Mouse (Mus musculus) ovary, postnatal 14 days (tissue): Measurements from ENCODE around the gene Olfr1014.
A peak's percentile ranks its signal among the peaks of the same experiment; 100 is the strongest.

Experiments
- DNase-seq: peaks from one replicate; pipeline ENCODE4 v3.0.0; 2022; ENCODE audit warnings: low spot score

Olfr1014 gene

DNA sequence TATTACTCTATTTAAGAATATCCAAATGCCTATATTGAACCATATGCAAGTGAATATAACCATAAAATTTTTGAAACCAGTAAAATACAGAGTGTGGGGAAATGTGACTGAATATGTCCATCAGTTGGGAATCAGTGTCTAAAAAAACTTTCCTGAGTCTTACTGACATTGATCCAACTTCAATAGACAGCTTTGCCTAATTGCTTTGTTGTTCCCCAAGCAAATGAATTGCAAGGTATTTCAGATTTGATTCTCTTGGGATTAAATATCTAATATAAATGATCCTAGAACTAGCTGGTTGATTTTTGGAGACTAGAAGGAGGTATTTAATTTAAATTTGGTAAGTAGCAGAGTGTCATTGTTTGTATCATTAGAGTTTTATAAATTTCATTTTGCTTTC, at the start of gene Olfr1014:
Gene Olfr1014 (plus strand): TSS at position 301 of the 400 bp plus-strand sequence.
- no peak for DNase-seq

DNA sequence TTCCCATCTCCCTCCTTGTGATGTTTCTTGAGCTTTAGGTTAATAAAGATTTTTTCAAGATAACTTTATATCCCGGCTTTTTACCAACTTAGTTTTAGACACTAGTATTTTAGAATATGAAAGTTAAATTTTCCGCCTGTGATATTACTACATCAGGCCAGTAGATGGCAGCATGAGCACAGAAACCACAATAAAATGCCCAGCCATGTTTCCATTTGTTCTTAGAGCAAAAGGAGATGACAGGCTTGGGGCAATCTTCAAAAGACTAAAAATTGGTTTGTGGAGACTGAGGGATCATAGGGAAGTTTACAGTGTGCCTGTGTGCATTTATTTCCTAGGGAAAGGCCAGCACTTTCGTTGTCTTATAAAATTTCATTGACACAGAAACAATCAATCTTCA, 46.7 kb upstream of the Olfr1014 start:
- peak; percentile 20 for DNase-seq

DNA sequence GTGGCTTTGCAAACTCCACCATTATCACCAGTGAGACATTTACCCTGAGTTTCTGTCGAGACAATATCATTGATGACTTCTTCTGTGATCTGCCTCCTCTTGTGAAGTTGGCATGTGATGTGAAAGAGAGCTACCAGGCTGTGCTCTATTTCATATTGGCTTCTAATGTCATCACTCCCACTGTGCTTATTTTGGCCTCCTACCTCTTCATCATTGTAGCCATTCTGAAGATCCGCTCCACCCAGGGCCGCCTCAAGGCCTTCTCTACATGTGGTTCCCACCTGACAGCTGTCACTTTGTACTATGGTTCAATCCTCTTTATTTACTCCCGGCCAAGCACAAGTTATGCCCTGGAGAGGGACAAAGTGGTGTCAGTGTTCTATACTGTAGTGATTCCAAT, 18.7 kb upstream of the Olfr1014 start:
- DNase-seq, result no peak

DNA sequence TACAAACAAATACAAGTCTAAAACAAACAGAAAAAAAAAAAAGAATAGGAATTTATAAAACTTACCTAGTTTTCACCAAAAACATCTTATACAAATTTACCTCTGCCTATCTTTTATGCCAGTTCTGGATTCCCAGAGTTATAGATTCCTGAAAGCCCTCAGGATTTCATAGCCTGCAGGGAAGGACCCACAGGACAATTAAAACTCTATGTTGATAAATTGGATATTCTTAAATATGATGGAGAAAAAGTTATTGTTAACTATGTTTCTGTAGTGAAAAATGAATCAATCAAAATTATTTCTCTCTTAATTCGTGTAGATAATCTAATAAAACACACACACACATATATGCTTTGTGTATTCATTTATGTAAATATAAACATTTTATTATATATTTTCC, 9.8 kb upstream of the Olfr1014 start, which contains the start of gene Olfr1012:
Gene Olfr1012 (minus strand): TSS at position 101 of the 400 bp plus-strand sequence.
- DNase-seq, result no peak

DNA sequence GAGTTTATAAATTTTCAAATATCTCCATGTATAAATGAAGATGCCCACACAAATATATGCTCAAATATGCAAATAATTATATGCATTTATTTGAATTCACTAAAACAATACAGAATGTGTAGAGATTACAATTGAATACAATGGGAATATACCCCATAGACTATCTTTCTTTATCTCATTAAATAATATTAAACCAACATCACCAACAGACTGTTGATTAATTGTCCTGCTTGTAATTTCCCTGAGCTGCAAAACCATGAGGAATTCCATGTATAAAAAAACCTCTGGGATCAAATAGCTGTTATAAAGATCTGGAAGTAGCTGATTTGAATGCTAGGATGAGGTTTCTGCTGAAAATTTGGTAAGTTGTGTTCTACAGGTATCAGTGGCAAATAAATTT, 5.7 kb upstream of the Olfr1014 start, which contains the start of gene Olfr1013:
Gene Olfr1013 (plus strand): TSS at position 301 of the 400 bp plus-strand sequence.
- no peak for DNase-seq

DNA sequence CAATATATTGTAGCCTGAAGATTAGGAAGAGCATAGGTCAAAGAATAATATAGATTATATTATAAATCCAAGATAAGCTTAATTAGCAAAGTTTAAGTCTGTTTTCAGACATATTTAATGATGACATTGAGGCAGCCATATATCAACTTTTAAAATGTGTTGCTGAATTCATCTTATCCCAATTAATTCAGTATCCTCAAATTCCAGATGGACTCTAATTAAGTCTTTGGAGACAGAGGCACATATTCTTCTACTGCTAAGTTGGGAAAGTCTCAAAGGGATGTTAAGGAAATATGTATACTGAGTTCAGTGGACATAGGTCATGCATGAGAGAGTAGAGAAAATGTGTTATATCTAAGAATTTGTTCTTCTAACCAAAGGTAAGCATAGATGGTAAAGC, 9.2 kb downstream of the Olfr1014 start, which contains the start of gene Olfr1015:
Gene Olfr1015 (plus strand): TSS at position 301 of the 400 bp plus-strand sequence.
- no peak for DNase-seq

DNA sequence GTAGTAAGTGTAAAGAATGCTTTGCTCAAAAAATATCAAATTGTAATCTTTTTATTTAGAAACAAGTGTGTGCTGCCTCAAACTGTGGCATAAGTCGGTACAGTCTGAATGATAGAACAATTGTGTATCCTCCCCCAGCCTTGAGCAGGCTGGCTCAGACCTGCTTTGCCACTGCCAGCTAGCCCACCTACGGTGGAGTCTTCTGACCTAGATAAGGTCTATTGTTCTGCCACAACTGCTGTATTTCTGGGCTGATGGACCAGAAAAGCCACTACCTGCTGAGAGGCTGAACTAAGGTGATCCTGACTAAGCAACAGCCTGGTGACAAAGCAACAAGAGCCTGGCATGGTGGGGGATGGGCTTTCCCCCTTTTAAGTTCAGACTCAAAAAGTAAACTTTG, 19.8 kb downstream of the Olfr1014 start:
- DNase-seq, result no peak

DNA sequence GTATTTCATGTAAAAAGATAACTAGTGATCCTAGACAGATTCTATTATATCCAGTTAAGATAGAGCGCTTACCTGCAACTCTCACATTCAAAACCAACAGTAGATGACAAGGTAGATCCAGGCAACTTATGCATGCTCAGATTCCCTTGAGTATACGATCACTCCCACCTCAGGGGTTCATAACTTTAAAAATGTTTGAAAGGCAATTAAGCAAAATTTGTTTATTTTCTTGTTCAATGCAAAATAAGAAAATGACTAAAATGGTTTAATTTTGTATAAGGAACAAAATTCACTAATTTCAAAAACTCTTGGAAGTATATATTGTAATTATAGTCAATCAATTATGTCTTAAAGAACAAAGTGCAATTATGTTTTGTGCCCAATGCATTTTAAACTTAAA, 29.9 kb downstream of the Olfr1014 start, which contains the start of gene Olfr1016:
Gene Olfr1016 (minus strand): TSS at position 101 of the 400 bp plus-strand sequence.
- DNase-seq, result no peak

DNA sequence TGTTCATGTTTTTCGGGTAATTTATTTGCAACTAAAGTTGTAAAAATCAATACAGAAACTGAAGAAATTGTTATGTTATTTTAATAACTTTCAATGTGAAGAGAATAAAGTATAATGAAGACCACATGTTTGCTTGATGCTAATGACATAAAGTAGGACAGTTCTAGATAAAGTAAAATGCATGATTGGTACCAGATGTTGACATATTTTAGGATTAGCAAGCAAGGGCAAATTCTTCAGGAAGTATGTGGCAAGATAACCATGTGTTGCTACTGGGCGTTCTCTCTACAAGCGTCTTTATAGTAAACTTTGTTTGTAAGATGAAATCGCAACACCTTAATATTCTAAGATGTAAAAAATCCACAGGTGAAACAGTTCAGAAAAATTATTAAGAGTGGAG, 32.0 kb downstream of the Olfr1014 start:
- no peak for DNase-seq

DNA sequence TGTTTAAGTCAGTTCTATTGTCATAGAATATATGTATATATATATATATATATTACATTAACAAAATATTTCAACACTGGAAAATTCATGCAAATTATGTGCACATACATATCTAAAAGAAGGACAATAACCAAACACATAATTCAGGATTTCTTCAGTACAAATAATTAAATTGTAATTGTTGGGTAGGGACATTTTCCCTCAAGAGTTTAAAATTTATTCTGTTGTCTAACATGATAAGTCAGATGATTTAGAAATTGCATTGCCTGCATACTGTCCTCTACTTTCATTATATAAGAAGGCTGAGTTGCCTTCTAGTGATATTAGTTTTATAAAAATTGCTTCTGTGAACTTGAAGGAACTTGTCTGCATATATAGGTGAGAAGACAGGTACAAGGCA, 45.7 kb downstream of the Olfr1014 start, which contains the start of gene Olfr1018:
Gene Olfr1018 (plus strand): TSS at position 301 of the 400 bp plus-strand sequence.
- no peak for DNase-seq
